Mouse (Mus musculus): Measurements from ENCODE around the gene Rock2. TPM values are rescaled to one million over a fixed set of nuclear protein-coding genes. Genes with fewer than 3 reads are reported as not detected.
A peak's percentile ranks its signal among the peaks of the same experiment; 100 is the strongest.

Gene Rock2
- polyA plus RNA-seq, 2 experiments from 2014 or later, result 14.1 to 18.1 TPM

DNA sequence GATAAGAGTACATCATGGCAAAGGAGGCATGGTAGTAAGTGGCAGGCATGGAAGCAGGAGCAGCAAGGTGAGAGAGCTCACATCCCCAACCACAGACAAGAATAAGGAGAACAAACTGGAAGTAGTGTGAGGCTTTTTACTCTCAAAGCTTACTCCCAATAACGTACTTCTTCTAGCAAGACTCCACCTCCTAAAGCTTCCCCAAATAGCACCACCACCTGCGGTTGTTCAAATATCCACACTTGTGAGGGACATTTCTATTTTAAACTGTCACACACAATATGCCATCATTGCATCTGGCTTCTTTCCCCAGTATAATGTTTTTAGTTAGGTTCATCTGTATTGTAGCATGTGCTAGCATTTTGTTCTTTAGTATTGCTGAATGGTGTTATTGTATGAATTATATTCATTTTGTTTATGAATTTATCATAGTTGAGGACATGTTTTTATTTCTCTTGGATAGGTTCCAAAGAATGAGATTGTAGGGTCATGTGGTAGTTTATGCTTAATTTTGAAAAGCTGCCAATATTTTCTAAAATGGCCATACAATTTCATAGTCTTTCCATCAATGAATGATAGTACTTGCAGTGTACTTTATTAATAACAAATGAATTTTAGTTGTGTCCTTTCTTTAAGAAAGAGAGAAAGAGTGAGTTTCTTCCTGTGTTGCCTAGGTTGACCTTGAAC, 9.4 kb downstream of the Rock2 start:
- no peak for ATAC-seq

- no peak for ATAC-seq
These were observed 12.7 kb downstream of the Rock2 start for GRCm38 (mm10) chr12:16907282-16907846.

- no peak for ATAC-seq
These were observed 13.4 kb downstream of the Rock2 start for GRCm38 (mm10) chr12:16907953-16908648.

- ATAC-seq, result no peak
These were observed 16.8 kb downstream of the Rock2 start for GRCm38 (mm10) chr12:16911524-16911923.

DNA sequence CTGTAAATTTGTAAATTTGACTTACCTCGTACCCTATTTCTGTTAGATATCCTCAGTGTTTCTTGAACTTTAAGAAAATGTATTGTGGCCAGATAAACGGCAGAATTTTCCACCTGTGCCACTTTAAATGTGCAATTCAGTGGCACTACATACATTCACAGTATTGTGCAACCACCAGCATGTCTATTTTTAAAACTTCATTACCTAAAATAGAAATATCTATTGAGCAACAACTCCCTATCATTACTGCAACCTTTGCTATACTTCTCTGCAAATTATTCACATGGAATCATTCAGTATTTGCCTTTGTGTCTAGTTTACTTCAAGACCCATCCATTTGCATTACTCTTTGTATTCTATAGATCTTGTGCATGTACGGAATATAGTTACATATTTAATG, 17.9 kb downstream of the Rock2 start:
- ATAC-seq, result no peak

DNA sequence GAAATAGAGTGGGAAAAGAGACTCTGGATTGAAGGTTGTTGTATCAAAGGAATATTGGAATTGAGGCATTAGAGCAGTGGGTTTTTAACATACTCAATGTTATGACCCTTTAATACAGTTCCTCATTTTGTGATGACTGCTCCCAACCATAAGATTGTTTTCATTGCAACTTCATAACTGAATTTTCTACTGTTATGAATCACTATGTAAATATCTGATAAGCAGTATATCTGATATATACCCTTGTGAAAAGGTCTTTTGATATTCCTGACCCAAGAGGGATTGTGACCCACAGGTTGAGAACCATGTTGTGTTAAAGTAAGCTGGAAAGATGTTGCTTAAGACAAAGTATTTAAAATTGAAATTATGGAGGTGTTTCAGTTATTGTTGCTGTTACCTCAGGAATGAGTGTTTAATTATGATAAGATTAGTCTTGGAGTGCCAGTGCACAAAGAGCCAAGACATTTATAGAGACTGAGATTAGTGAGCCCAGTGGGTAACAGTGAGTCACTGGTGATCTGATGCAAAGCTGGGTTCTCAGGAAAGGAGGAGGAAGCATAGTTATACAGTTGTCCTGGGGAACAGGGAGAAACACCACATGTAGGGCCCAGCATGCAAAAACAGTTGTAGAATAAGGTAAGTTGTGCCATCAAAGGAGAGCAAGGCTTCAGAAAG, 25.6 kb downstream of the Rock2 start:
- ATAC-seq, result no peak

- no peak for ATAC-seq
These were observed 33.2 kb downstream of the Rock2 start for GRCm38 (mm10) chr12:16927889-16928288.

DNA sequence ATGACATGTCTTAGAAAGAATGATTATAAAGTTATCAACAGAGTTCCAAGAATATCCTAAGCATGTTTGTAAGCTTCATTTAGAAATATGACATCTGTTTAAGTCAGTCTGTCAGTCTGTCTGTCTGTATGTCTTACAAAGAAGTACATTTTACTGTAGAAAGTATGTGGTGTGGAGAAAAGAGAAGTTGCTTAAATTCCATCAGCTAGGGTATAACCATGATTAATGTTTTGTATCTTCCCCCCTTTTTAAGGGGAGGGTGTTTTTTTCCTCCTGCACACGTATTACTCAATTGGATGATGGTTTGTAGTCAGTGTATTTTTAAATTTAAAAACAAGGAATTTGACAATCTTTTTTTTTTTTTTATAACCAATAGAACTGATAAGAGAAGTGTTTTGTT, 39.7 kb downstream of the Rock2 start:
- ATAC-seq, result no peak

GRCm38 (mm10) chr12:16941976-16942375, 47.3 kb downstream of the Rock2 start:
- no peak for ATAC-seq

DNA sequence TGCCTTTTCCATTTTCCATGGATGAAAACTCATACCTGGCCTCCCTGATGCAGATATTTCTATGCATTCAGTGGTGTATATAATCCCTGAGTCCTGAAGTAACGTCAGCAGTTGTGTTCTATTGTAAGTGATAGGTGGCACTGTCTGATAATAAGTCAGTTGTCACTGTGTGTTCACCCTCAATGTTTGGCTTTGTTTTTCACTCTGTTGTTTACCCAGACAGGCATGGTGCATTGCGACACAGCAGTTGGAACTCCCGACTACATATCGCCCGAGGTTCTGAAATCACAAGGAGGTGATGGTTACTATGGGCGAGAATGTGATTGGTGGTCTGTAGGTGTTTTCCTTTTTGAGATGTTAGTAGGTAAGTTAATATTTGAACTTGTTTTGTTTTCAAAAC, 53.5 kb downstream of the Rock2 start:
- ATAC-seq, result no peak

- ATAC-seq, result peak; percentile 42
These were observed 64.2 kb downstream of the Rock2 start for GRCm38 (mm10) chr12:16958851-16959250.

DNA sequence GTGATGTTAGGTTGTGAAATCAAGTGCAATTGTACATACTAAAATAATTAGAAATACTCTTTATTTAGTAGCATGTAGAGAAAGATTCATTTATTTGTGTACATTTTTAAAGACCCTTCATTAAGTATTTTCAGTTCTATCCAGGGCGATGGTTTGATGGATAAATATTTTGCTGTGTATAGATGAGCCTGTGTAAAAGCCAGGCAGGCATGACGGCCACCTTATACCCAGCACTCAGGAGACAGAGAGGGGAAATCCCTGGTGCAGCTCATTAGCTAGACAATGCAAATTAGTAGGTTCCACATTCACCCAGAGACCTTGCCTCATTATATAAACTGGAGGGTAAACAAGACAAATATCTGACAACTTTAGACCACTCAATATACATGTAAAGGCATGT, 68.7 kb downstream of the Rock2 start:
- peak; percentile 99 for ATAC-seq

- no peak for ATAC-seq
These were observed 72.1 kb downstream of the Rock2 start for GRCm38 (mm10) chr12:16966811-16967210.

DNA sequence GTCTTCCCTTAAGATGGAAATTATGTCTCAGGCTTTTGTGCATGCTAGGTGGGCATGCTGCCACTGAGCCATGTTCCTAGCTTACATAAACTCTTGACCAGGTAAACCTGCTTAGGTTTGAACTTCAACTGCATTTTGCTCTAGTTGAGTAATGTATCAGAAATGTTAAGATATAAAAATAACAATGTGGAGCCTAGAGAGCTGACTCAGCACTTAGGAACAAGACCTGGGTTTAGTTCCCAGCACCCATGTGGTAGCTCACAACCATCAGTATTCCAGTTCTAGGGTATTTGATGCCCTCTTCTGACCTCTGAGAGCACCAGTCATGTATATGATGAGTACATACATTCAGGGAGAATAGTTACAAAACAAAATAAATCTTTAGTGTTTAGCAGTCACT, 82.4 kb downstream of the Rock2 start:
- ATAC-seq, result no peak

DNA sequence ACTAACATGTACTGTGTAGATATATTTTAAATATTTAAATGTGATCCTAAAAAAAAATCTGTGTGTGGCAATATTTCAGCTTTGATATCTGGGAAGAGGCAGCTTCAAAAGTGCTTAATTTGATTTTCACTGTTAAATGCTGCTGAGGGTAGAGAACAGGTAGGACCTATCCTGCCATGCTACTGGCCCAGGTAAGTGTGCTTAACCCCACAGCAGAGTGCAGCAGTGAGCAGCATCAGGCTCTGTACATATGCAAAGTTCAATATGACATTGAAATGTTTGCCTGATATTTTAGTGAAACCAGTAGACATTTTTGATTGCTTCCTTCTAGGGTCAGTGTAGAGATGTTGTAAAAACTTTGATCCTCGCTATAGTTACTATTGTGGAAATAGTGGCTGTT, 91.1 kb downstream of the Rock2 start:
- ATAC-seq, result peak; percentile 66

- no peak for ATAC-seq
These were observed 96.7 kb downstream of the Rock2 start for GRCm38 (mm10) chr12:16991376-16991775.

DNA sequence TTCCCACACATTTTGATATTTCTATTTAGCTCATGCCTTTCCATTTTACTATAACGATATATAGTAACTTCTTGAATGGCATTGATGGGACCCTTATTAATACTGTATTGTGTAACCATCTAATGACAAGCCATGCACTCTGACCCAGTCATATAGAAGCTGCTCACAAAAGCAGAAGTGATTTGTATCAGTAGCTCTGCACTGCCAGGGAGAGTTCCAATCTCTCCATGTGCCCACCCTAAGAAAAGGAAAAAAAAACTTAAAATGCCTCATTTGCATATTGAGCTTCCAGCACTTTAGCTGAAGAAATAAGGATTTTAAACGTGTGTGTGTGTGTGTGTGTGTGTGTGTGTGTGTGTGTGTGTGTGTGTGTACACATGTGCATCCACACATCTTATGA, 97.7 kb downstream of the Rock2 start:
- ATAC-seq, result no peak

DNA sequence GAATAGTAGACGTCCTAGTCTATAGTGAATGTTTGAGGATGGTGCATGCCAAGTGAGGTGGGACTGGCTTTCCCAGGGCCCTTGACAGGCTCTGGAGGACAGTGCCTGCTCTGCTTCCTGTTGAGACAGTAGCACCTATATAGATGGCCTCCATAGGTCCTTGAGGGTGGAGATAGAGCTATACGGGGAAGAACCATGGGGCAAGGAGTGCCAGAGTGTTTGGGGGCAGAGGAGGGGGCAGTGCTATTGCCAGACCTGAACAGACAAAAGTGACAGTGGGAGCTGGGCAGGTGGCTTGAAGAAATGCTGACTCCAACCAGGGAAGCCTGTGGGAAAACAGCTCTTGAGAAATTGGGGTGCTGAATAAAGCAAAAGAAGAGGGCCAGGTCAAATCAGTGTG, 99.6 kb downstream of the Rock2 start:
- no peak for ATAC-seq

- ATAC-seq, result no peak
These were observed 101.6 kb downstream of the Rock2 start for GRCm38 (mm10) chr12:16996281-16996680.

DNA sequence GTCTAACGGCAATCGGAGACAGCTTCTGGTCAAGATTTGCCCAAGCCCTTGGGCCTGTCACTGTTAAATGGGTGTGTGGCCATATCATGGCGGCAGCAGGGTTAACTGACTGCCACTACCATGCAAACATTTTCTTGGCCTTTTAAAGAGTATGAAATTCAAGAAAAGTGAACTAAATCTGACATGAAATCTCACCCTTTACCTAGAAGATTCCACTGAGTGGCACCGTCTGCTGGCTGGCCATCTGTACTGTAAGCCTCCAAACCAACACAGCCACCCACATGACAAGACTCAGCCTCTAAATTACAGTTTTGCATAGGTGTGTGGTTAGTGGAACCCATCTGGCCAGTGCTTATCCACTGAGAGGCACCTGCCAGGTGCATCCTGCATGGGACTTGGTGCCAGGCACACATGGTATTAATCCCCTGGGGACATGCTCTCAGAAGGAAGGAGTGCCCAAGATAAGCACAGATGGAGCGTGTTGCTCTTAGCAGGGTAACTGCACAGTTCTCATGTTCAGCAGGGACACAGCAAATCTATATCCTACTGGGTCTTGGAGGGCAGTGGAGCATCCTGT, 102.3 kb downstream of the Rock2 start:
- no peak for ATAC-seq

DNA sequence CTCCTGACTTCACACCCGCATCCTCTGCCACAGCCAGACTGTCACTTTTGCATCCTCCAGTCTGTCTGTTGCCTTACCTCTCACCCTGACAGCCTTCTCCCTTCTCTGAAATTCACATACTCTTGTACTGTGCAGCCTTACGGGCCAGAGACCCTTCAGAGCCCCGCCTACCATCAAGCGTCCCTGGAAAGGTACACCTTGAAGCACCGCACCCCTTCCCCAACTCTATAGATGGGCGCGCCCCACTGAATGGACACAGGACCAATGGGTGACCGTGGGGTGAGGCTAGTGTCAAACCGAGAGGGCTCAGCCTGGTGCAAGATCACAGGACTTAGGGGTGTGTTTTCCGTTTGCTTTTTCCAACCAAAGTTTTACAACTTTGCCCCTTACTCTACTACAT, 104.5 kb downstream of the Rock2 start:
- no peak for ATAC-seq

DNA sequence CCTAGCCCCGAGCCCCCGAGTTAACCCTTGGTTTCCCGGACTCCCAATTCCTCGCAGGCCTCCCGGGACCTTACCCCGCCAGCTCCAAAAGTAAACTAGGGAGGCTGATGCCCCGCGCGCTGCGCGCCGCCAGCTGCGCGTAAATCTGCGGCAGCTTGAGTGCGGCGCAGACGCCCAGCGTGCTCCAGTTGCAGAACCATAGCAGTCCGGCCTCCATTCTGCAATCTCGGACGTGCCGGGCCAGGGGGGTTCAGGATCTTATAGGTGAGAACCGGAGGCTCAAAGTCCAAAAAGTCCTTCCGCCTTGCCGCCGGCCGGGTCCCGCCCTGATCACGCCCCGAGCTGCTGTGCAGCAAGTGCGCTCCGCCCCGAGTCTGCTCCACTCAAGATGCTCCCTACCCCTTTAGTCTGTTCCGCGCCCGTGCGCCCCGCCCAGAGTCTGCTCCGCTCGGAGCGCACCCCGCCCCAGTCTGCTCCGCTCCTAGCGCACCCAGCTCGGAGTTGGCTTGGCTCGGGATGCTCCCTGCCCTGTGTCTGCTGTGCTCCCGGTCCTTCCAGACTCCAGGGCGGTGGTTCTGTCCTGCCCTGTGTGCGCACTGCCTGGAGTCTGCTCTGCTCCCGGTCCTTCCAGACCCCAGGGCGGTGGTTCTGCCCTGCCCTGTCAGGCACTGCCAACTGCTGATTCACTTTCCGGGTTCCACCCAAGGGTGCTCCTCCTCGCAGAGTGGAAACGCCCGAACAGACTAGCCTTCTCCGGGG, 105.2 kb downstream of the Rock2 start, which contains the start of gene Pqlc3:
Gene Pqlc3, minus strand, starts transcription at position 670 of the 759 bp plus-strand sequence.
- peak; percentile 99 for ATAC-seq

All from CD4-positive, CD25-positive, alpha-beta regulatory T cell, adult 4 months (primary cell).